Comparison of ENCODE assay signal across 17 mouse cellular contexts in genomic region chr2:178184862-178185261, GRCm38 (mm10).
A peak's percentile ranks its signal among the peaks of the same experiment; 100 is the strongest.
DNase-seq lines count a peak whose midpoint lies in the region; ATAC-seq and TF ChIP-seq lines count a peak whose summit lies in the region.
"Had no signal": no experiment of that assay in that cellular context is flagged by ENCODE, and none has a peak within 500 bp of the region (broad histone marks: within the 10 kb centered on the region; RNA-seq: fewer than 3 reads in every experiment).

No protein-coding gene starts in this region.

- no peak for TF ChIP-seq POLR2A in cerebellum, adult 2 months (IDR thresholded peaks at IDR 0.05; ENCODE audit: borderline replicate concordance, insufficient read depth, low read length)

- 0 out of 2 replicates have a peak, but pooled peaks have one; percentile 19 for ATAC-seq in hindbrain, embryonic 11.5 days (ENCODE audit: low FRiP score)
- peak; percentile 54; the same call in 1 of the 2 replicates for ATAC-seq in midbrain, embryonic 12.5 days (ENCODE audit: low FRiP score, low read depth)

- H3K4me1 ChIP-seq in cerebellum, adult 2 months (ENCODE audit: control insufficient read depth, insufficient read depth, low read length): peaks cover 47% of the 10 kb centered on the region
- H3K4me1 ChIP-seq in hindbrain, embryonic 11.5 days (replicated peaks; ENCODE audit: control insufficient read depth, insufficient read depth, low read length): no peaks in the 10 kb centered on the region
- H3K4me1 ChIP-seq in hindbrain, embryonic 10.5 days (replicated peaks): peaks cover 2% of the 10 kb centered on the region; the same call in 1 of the 2 replicates
- H3K4me1 ChIP-seq in midbrain, embryonic 12.5 days: peaks cover 7% of the 10 kb centered on the region; the same call in 1 of the 2 replicates
- peaks cover 16% of the 10 kb centered on the region for H3K4me1 ChIP-seq in midbrain, embryonic 10.5 days
- H3K4me1 ChIP-seq: limb, embryonic 15.5 days had no signal

- whole genome bisulfite sequencing in cerebellum, adult 2 months: 20% methylated on average over 6 of the region's 6 CpGs
- WGBS in hindbrain, embryonic 11.5 days: 57% methylated on average over 6 of the region's 6 CpGs
- 64% methylated on average over 6 of the region's 6 CpGs for WGBS in hindbrain, embryonic 10.5 days
- whole genome bisulfite sequencing in midbrain, embryonic 12.5 days: 61% methylated on average over 6 of the region's 6 CpGs
- WGBS in midbrain, embryonic 10.5 days: 70% methylated on average over 6 of the region's 6 CpGs

- no peak overlapping the region for H3K9ac ChIP-seq in hindbrain, embryonic 11.5 days (ENCODE audit: low read depth, low read length)
- no peak overlapping the region for H3K9ac ChIP-seq in midbrain, embryonic 12.5 days (replicated peaks)
- H3K9ac ChIP-seq: limb, embryonic 15.5 days had no signal

- DNase-seq in cerebellum, adult 2 months: no peak
- no peak for DNase-seq in cerebellum, postnatal 4 days (ENCODE audit: low spot score in 2 of 2)
- DNase-seq in hindbrain, embryonic 11.5 days (ENCODE audit: low spot score): no peak
- no peak for DNase-seq in hindbrain, embryonic 10.5 days (ENCODE audit: low spot score)
- DNase-seq in midbrain, embryonic 10.5 days (ENCODE audit: low spot score): no peak
- DNase-seq in Muller cell, postnatal 12 days (ENCODE audit: inconsistent ontology term): no peak
- DNase-seq in adrenal gland, adult 18-20 months (ENCODE audit: low spot score in 2 of 2): no peak
- DNase-seq: adrenal gland, postnatal 25 days; heart, adult 11 months; kidney, adult 18-20 months; lung, adult 2 months; thymus, adult 2 months had no signal

- no peaks in the 10 kb centered on the region for H3K9me3 ChIP-seq in hindbrain, embryonic 11.5 days (ENCODE audit: control insufficient read depth, low read length)
- H3K9me3 ChIP-seq in hindbrain, embryonic 10.5 days: peaks cover 5% of the 10 kb centered on the region
- H3K9me3 ChIP-seq in midbrain, embryonic 12.5 days: 0 out of 2 replicates have a peak, but pooled peaks cover 5% of the 10 kb centered on the region
- H3K9me3 ChIP-seq in midbrain, embryonic 10.5 days (replicated peaks): peaks cover 6% of the 10 kb centered on the region
- H3K9me3 ChIP-seq: limb, embryonic 15.5 days had no signal

- no peaks in the 10 kb centered on the region for H3K27me3 ChIP-seq in cerebellum, adult 2 months (ENCODE audit: control insufficient read depth, insufficient read depth, low read length)
- no peaks in the 10 kb centered on the region for H3K27me3 ChIP-seq in hindbrain, embryonic 11.5 days (ENCODE audit: control insufficient read depth, insufficient read depth, low read length)
- no peaks in the 10 kb centered on the region for H3K27me3 ChIP-seq in hindbrain, embryonic 10.5 days (ENCODE audit: insufficient read depth, poor library complexity, severe bottlenecking)
- H3K27me3 ChIP-seq in midbrain, embryonic 12.5 days: no peaks in the 10 kb centered on the region
- H3K27me3 ChIP-seq in midbrain, embryonic 10.5 days (ENCODE audit: low read depth, poor library complexity, severe bottlenecking): no peaks in the 10 kb centered on the region
- H3K27me3 ChIP-seq: limb, embryonic 15.5 days had no signal

- no peak overlapping the region for H3K4me3 ChIP-seq in cerebellum, adult 2 months (replicated peaks; ENCODE audit: insufficient read depth, low read depth, low read length)
- no peak overlapping the region for H3K4me3 ChIP-seq in hindbrain, embryonic 11.5 days (ENCODE audit: low read depth, low read length)
- H3K4me3 ChIP-seq in hindbrain, embryonic 10.5 days: no peak overlapping the region
- no peak overlapping the region for H3K4me3 ChIP-seq in midbrain, embryonic 12.5 days
- H3K4me3 ChIP-seq in midbrain, embryonic 10.5 days: no peak overlapping the region
- H3K4me3 ChIP-seq: erythroblast, embryonic 14.5 days; left cerebral cortex, adult 2 months; limb, embryonic 15.5 days; myocyte had no signal

- no peaks in the 10 kb centered on the region for H3K36me3 ChIP-seq in hindbrain, embryonic 11.5 days (ENCODE audit: control insufficient read depth, insufficient read depth, low read length)
- H3K36me3 ChIP-seq in hindbrain, embryonic 10.5 days: no peaks in the 10 kb centered on the region
- H3K36me3 ChIP-seq in midbrain, embryonic 12.5 days: no peaks in the 10 kb centered on the region
- no peaks in the 10 kb centered on the region for H3K36me3 ChIP-seq in midbrain, embryonic 10.5 days
- H3K36me3 ChIP-seq: limb, embryonic 15.5 days had no signal

- H3K27ac ChIP-seq in cerebellum, adult 2 months (ENCODE audit: insufficient read depth, low read length): peak overlapping the region; percentile 88
- no peak overlapping the region for H3K27ac ChIP-seq in hindbrain, embryonic 11.5 days (ENCODE audit: low read depth, low read length)
- H3K27ac ChIP-seq in hindbrain, embryonic 10.5 days: no peak overlapping the region
- H3K27ac ChIP-seq in midbrain, embryonic 12.5 days (replicated peaks): no peak overlapping the region
- H3K27ac ChIP-seq in midbrain, embryonic 10.5 days (replicated peaks): no peak overlapping the region
- H3K27ac ChIP-seq: left cerebral cortex, adult 2 months; limb, embryonic 15.5 days had no signal

- no peak for TF ChIP-seq CTCF in cerebellum, adult 2 months (IDR thresholded peaks at IDR 0.05; ENCODE audit: borderline replicate concordance, insufficient read depth, low read depth, low read length)

- no peak overlapping the region for H3K4me2 ChIP-seq in hindbrain, embryonic 11.5 days (replicated peaks; ENCODE audit: low read depth, low read length)
- no peak overlapping the region for H3K4me2 ChIP-seq in midbrain, embryonic 12.5 days (replicated peaks)
- H3K4me2 ChIP-seq: limb, embryonic 15.5 days had no signal
